27 mouse cellular contexts compared by ENCODE assay signal in genomic region chr6:53733546-53733945, GRCm38 (mm10).
"Had no signal": no experiment of that assay in that cellular context is flagged by ENCODE, and none has a peak within 500 bp of the region (broad histone marks: within the 10 kb centered on the region; RNA-seq: fewer than 3 reads in every experiment).

No protein-coding gene starts in this region.

- H3K4me2 ChIP-seq: heart, embryonic 11.5 days; heart, embryonic 12.5 days; heart, embryonic 13.5 days; heart, embryonic 15.5 days; hindbrain, embryonic 12.5 days; hindbrain, embryonic 13.5 days; hindbrain, embryonic 14.5 days; hindbrain, embryonic 15.5 days; intestine, embryonic 15.5 days had no signal

- DNase-seq: heart, postnatal 10 days; heart, postnatal 14 days; heart, postnatal 36 days; heart, postnatal 4 days; kidney, adult 11 months; kidney, adult 8-10 months; kidney, postnatal 25 days; layer of hippocampus, adult 9-11 months; layer of hippocampus, postnatal 36 days had no signal

- H3K9ac ChIP-seq: heart, embryonic 12.5 days; heart, embryonic 13.5 days; heart, embryonic 15.5 days; hindbrain, embryonic 12.5 days; hindbrain, embryonic 13.5 days; hindbrain, embryonic 14.5 days; hindbrain, embryonic 15.5 days; intestine, embryonic 15.5 days had no signal

- H3K4me1 ChIP-seq: heart, embryonic 15.5 days; hindbrain, embryonic 12.5 days; hindbrain, embryonic 13.5 days; hindbrain, embryonic 15.5 days; intestine, embryonic 15.5 days had no signal

- H3K27me3 ChIP-seq: heart, embryonic 12.5 days; heart, embryonic 13.5 days; heart, embryonic 15.5 days; hindbrain, embryonic 12.5 days; hindbrain, embryonic 13.5 days; hindbrain, embryonic 15.5 days; intestine, embryonic 15.5 days had no signal

- ATAC-seq: hindbrain, embryonic 16.5 days; hindbrain, postnatal 0 days; inflammation-experienced regulatory T-cells, adult 6 months; intestine, embryonic 15.5 days; intestine, embryonic 16.5 days; intestine, postnatal 0 days had no signal

- H3K4me3 ChIP-seq: heart, embryonic 10.5 days; heart, embryonic 12.5 days; heart, embryonic 13.5 days; heart, embryonic 15.5 days; hindbrain, embryonic 10.5 days; hindbrain, embryonic 12.5 days; hindbrain, embryonic 13.5 days; hindbrain, embryonic 15.5 days; intestine, embryonic 15.5 days; layer of hippocampus, adult 2 months had no signal

- H3K36me3 ChIP-seq: heart, embryonic 10.5 days; heart, embryonic 12.5 days; heart, embryonic 13.5 days; heart, embryonic 15.5 days; hindbrain, embryonic 10.5 days; hindbrain, embryonic 12.5 days; hindbrain, embryonic 13.5 days; hindbrain, embryonic 15.5 days; intestine, embryonic 15.5 days had no signal

- H3K9me3 ChIP-seq: heart, embryonic 10.5 days; heart, embryonic 12.5 days; heart, embryonic 15.5 days; hindbrain, embryonic 10.5 days; hindbrain, embryonic 12.5 days; hindbrain, embryonic 13.5 days; hindbrain, embryonic 15.5 days; intestine, embryonic 15.5 days had no signal

- H3K27ac ChIP-seq: heart, embryonic 13.5 days; heart, embryonic 15.5 days; hindbrain, embryonic 10.5 days; hindbrain, embryonic 12.5 days; hindbrain, embryonic 13.5 days; hindbrain, embryonic 14.5 days; hindbrain, embryonic 15.5 days; hindbrain, postnatal 0 days; intestine, embryonic 15.5 days; kidney, postnatal 0 days; layer of hippocampus, adult 2 months had no signal
